Mouse (Mus musculus): ENCODE measurements at regions not wholly inside any gene's neighbourhood (a gene's known extent, or its start where the extent isn't known, plus 50 kb on each side); places are given as distances from the start of the nearest gene placed in this dataset.
"Not testable (repeated sequence)": the region's sequence is repeated elsewhere in the genome, so short reads cannot be mapped to it uniquely, and the experiment has no call there.

- H3K9ac ChIP-seq; H3K4me1 ChIP-seq (replicated peaks); H3K4me2 ChIP-seq; ATAC-seq (ENCODE audit: low read depth); H3K27me3 ChIP-seq; H3K27ac ChIP-seq (replicated peaks); H3K36me3 ChIP-seq; H3K4me3 ChIP-seq: not testable (repeated sequence)
- peaks cover 35% of the 10 kb centered on the region for H3K9me3 ChIP-seq
Measured at GRCm38 (mm10) chr13:12940911-12941310, 64.3 kb downstream of the Prl2c2 start.

- not testable (repeated sequence) for H3K36me3 ChIP-seq
Measured at GRCm38 (mm10) chr13:12935103-12935502, 70.1 kb downstream of the Prl2c2 start.

GRCm38 (mm10) chr13:12931907-12932617, 73.1 kb downstream of the Prl2c2 start:
- not testable (repeated sequence) for H3K4me2 ChIP-seq; H3K36me3 ChIP-seq; H3K4me1 ChIP-seq (replicated peaks); H3K9ac ChIP-seq; H3K27me3 ChIP-seq; ATAC-seq (ENCODE audit: low read depth); H3K27ac ChIP-seq (replicated peaks); H3K4me3 ChIP-seq
- H3K9me3 ChIP-seq: peaks cover 73% of the 10 kb centered on the region
- WGBS: 86% methylated on average over 15 of the region's 15 CpGs

More at GRCm38 (mm10) chr13:12935103-12935502, 70.1 kb downstream of the Prl2c2 start:
- WGBS: 6% methylated on average over 1 of the region's 1 CpGs
- not testable (repeated sequence) for H3K4me1 ChIP-seq (replicated peaks); H3K27ac ChIP-seq (replicated peaks); ATAC-seq (ENCODE audit: low read depth); H3K27me3 ChIP-seq; H3K9ac ChIP-seq; H3K4me2 ChIP-seq; H3K4me3 ChIP-seq
- peaks cover 66% of the 10 kb centered on the region for H3K9me3 ChIP-seq

- Histone ChIP-seq H3K36me3 (no peaks in the 10 kb centered on the region), H3K27me3 (no peaks in the 10 kb centered on the region), H3K4me2 (no peak overlapping the region), H3K27ac (replicated peaks) (no peak overlapping the region), H3K9ac (no peak overlapping the region), H3K4me1 (replicated peaks) (no peaks in the 10 kb centered on the region), H3K4me3 (no peak overlapping the region), H3K9me3 (peaks cover 84% of the 10 kb centered on the region)
- no peak for ATAC-seq (ENCODE audit: low read depth)
- WGBS: 80% methylated on average over 5 of the region's 5 CpGs
Measured at GRCm38 (mm10) chr13:12930566-12930965, 74.6 kb downstream of the Prl2c2 start.

- WGBS: 92% methylated on average over 5 of the region's 5 CpGs
- Histone ChIP-seq H3K27me3 (no peaks in the 10 kb centered on the region), H3K27ac (replicated peaks) (no peak overlapping the region), H3K4me1 (replicated peaks) (no peaks in the 10 kb centered on the region), H3K9me3 (peaks cover 84% of the 10 kb centered on the region), H3K36me3 (no peaks in the 10 kb centered on the region), H3K4me2 (no peak overlapping the region), H3K4me3 (no peak overlapping the region), H3K9ac (no peak overlapping the region)
- no peak for ATAC-seq (ENCODE audit: low read depth)
Measured at GRCm38 (mm10) chr13:12929806-12930205, 75.4 kb downstream of the Prl2c2 start.

GRCm38 (mm10) chr13:12927587-12928345, 77.4 kb downstream of the Prl2c2 start:
- Histone ChIP-seq H3K9ac (no peak overlapping the region), H3K36me3 (no peaks in the 10 kb centered on the region), H3K4me2 (no peak overlapping the region), H3K9me3 (peaks cover 87% of the 10 kb centered on the region), H3K27me3 (no peaks in the 10 kb centered on the region), H3K27ac (replicated peaks) (no peak overlapping the region), H3K4me3 (no peak overlapping the region), H3K4me1 (replicated peaks) (no peaks in the 10 kb centered on the region)
- 89% methylated on average over 15 of the region's 15 CpGs for WGBS
- no peak for ATAC-seq (ENCODE audit: low read depth)

GRCm38 (mm10) chr13:12925604-12926003, 79.6 kb downstream of the Prl2c2 start:
- no peak overlapping the region for H3K9ac ChIP-seq
- H3K27me3 ChIP-seq: no peaks in the 10 kb centered on the region
- ATAC-seq (ENCODE audit: low read depth): no peak

GRCm38 (mm10) chr13:12912902-12913301, 92.3 kb downstream of the Prl2c2 start:
- no peaks in the 10 kb centered on the region for H3K27me3 ChIP-seq
- no peaks in the 10 kb centered on the region for H3K36me3 ChIP-seq
- WGBS: 85% methylated on average over 5 of the region's 5 CpGs
- no peak overlapping the region for H3K4me2 ChIP-seq
- H3K9me3 ChIP-seq: peaks cover 58% of the 10 kb centered on the region
- no peak for ATAC-seq (ENCODE audit: low read depth)
- H3K4me1 ChIP-seq (replicated peaks): no peaks in the 10 kb centered on the region
- no peak overlapping the region for H3K4me3 ChIP-seq
- H3K27ac ChIP-seq (replicated peaks): no peak overlapping the region
- H3K9ac ChIP-seq: no peak overlapping the region

More at GRCm38 (mm10) chr13:12925604-12926003, 79.6 kb downstream of the Prl2c2 start:
- Histone ChIP-seq H3K4me1 (replicated peaks) (no peaks in the 10 kb centered on the region), H3K36me3 (no peaks in the 10 kb centered on the region), H3K4me2 (no peak overlapping the region), H3K27ac (replicated peaks) (no peak overlapping the region), H3K4me3 (no peak overlapping the region), H3K9me3 (peaks cover 78% of the 10 kb centered on the region)
- 91% methylated on average over 14 of the region's 14 CpGs for WGBS

GRCm38 (mm10) chr13:12906151-12906550, 99.0 kb downstream of the Prl2c2 start:
- no peaks in the 10 kb centered on the region for H3K36me3 ChIP-seq
- no peak overlapping the region for H3K4me3 ChIP-seq
- H3K9me3 ChIP-seq: peaks cover 59% of the 10 kb centered on the region
- ATAC-seq (ENCODE audit: low read depth): no peak
- no peaks in the 10 kb centered on the region for H3K27me3 ChIP-seq
- no peaks in the 10 kb centered on the region for H3K4me1 ChIP-seq (replicated peaks)
- no peak overlapping the region for H3K9ac ChIP-seq
- H3K27ac ChIP-seq (replicated peaks): no peak overlapping the region
- no peak overlapping the region for H3K4me2 ChIP-seq

GRCm38 (mm10) chr13:12889631-12890030, 89.8 kb upstream of the Prl2c3 start:
- not testable (repeated sequence) for H3K36me3 ChIP-seq; ATAC-seq (ENCODE audit: low read depth); H3K27me3 ChIP-seq; H3K27ac ChIP-seq (replicated peaks); H3K4me2 ChIP-seq; H3K4me1 ChIP-seq (replicated peaks); H3K4me3 ChIP-seq; H3K9ac ChIP-seq
- 89% methylated on average over 20 of the region's 20 CpGs for WGBS
- H3K9me3 ChIP-seq: peaks cover 50% of the 10 kb centered on the region

GRCm38 (mm10) chr13:12879506-12879905, 79.6 kb upstream of the Prl2c3 start:
- not testable (repeated sequence) for H3K27ac ChIP-seq (replicated peaks); H3K4me1 ChIP-seq (replicated peaks); ATAC-seq (ENCODE audit: low read depth); H3K36me3 ChIP-seq; H3K9ac ChIP-seq; H3K4me3 ChIP-seq; H3K4me2 ChIP-seq; H3K27me3 ChIP-seq
- 73% methylated on average over 3 of the region's 3 CpGs for WGBS
- peaks cover 59% of the 10 kb centered on the region for H3K9me3 ChIP-seq

- ATAC-seq (ENCODE audit: low read depth); H3K36me3 ChIP-seq; H3K27ac ChIP-seq (replicated peaks); H3K9ac ChIP-seq; H3K4me2 ChIP-seq; H3K4me1 ChIP-seq (replicated peaks); H3K4me3 ChIP-seq; H3K27me3 ChIP-seq: not testable (repeated sequence)
- 89% methylated on average over 1 of the region's 1 CpGs for WGBS
- H3K9me3 ChIP-seq: peaks cover 39% of the 10 kb centered on the region
Measured at GRCm38 (mm10) chr13:12864946-12865345, 65.1 kb upstream of the Prl2c3 start.

- Histone ChIP-seq H3K9me3 (peaks cover 39% of the 10 kb centered on the region), H3K36me3 (no peaks in the 10 kb centered on the region), H3K4me1 (replicated peaks) (no peaks in the 10 kb centered on the region), H3K27me3 (no peaks in the 10 kb centered on the region), H3K4me2 (no peak overlapping the region), H3K9ac (no peak overlapping the region), H3K4me3 (no peak overlapping the region), H3K27ac (replicated peaks) (no peak overlapping the region)
- no peak for ATAC-seq (ENCODE audit: low read depth)
Measured at GRCm38 (mm10) chr13:12864263-12864662, 64.4 kb upstream of the Prl2c3 start.

Data from neural tube, embryonic 13.5 days (tissue).